Mouse (Mus musculus) C2C12 (cell line): ENCODE data around the gene Prkar1a. TPM values are rescaled to one million over a fixed set of nuclear protein-coding genes. Genes with fewer than 3 reads are reported as not detected.

Experiments
- H3K27me3 ChIP-seq: one replicate; pipeline ENCODE4 v1.6.1; 2011; ENCODE audit not compliant: control insufficient read depth, insufficient read depth, insufficient read length
- H3K36me3 ChIP-seq: one replicate; pipeline ENCODE4 v1.6.1; 2011; ENCODE audit not compliant: control insufficient read depth, insufficient read depth
- H3K4me3 ChIP-seq: one replicate; pipeline ENCODE4 v1.5.1; 2011; ENCODE audit warnings: mild to moderate bottlenecking, control low read depth; ENCODE audit not compliant: poor library complexity, insufficient read depth, severe bottlenecking
- H3K79me2 ChIP-seq: one replicate; pipeline ENCODE4 v1.6.1; 2011; ENCODE audit not compliant: control insufficient read depth, insufficient read depth
- H3K79me3 ChIP-seq: one replicate; pipeline ENCODE4 v1.6.1; 2011; ENCODE audit warnings: low read depth, control low read depth
- H3ac ChIP-seq: one replicate; pipeline ENCODE3; 2011; ENCODE audit warnings: low read depth; ENCODE audit not compliant: control insufficient read depth, insufficient read length
- CEBPB ChIP-seq: IDR thresholded peaks from one replicate; pipeline ENCODE4 v1.6.1; 2011; ENCODE audit warnings: low read depth, mild to moderate bottlenecking, control low read depth, moderate library complexity
- CTCF ChIP-seq: IDR thresholded peaks from one replicate; pipeline ENCODE4 v1.5.1; 2011; ENCODE audit not compliant: control insufficient read depth, insufficient read depth, insufficient read length
- FOSL1 ChIP-seq: IDR thresholded peaks from one replicate; pipeline ENCODE4 v1.8.0; 2011; ENCODE audit warnings: mild to moderate bottlenecking, low read length; ENCODE audit not compliant: poor library complexity, insufficient read depth, severe bottlenecking
- MAX ChIP-seq: IDR thresholded peaks from one replicate; pipeline ENCODE4 v1.6.1; 2011; ENCODE audit warnings: mild to moderate bottlenecking, control low read depth
- MYOD1 ChIP-seq: IDR thresholded peaks from one replicate; pipeline ENCODE4 v1.6.1; 2011; ENCODE audit warnings: low read depth; ENCODE audit not compliant: control insufficient read depth, insufficient read length
- MYOG ChIP-seq: IDR thresholded peaks from one replicate; pipeline ENCODE4 v1.6.1; 2011; ENCODE audit not compliant: control insufficient read depth, insufficient read length; ENCODE audit errors: extremely low read depth
- USF1 ChIP-seq: IDR thresholded peaks from one replicate; pipeline ENCODE4 v1.6.1; 2011; ENCODE audit warnings: low read depth, mild to moderate bottlenecking, control low read depth, moderate library complexity
- polyA plus RNA-seq: library from polyadenylated mRNA; unstranded; fragments of >200 nt; fragmentation: generic; extraction: Trizol; gene quantifications from one replicate; pipeline ENCODE4 v1.2.1, GENCODE M21; 2012; ENCODE audit warnings: missing spikeins

Gene Prkar1a
- polyA plus RNA-seq, 1 experiment = 237 TPM

DNA sequence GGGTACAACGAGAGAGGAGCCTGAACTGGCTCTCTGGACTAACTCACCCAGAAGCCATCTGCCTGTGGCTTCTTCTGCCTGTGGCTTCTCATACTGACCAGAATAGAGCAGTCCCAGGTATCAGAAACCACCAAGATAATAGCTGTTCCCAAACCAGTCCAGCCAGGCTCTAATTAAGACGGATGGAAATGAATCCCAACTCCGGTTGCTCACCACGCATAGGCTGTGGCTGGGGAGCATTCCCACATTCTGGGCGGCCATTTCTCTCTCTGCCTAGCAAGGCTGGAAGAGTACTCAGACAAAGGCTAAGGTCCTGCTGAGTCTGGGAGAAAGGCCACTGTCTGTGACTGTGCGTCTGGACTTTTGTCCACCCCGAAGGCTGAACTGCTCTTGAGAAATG lies 67.8 kb downstream of the Prkar1a start:
- no peak for TF ChIP-seq MYOD1
- TF ChIP-seq CEBPB = no peak
- TF ChIP-seq MYOG = no peak
- no peak for TF ChIP-seq MAX
- no peak for TF ChIP-seq FOSL1
- no peak for TF ChIP-seq CTCF
- no peak for TF ChIP-seq USF1
- Histone ChIP-seq H3K36me3 (no peaks in the 10 kb centered on the region), H3K4me3 (no peak overlapping the region), H3ac (no peak overlapping the region), H3K79me2 (no peaks in the 10 kb centered on the region), H3K27me3 (no peaks in the 10 kb centered on the region), H3K79me3 (no peaks in the 10 kb centered on the region)

GRCm38 (mm10) chr11:109717448-109717847 lies 68.2 kb downstream of the Prkar1a start:
- Histone ChIP-seq H3K79me2 (no peaks in the 10 kb centered on the region), H3K36me3 (no peaks in the 10 kb centered on the region), H3ac (no peak overlapping the region), H3K4me3 (no peak overlapping the region), H3K27me3 (no peaks in the 10 kb centered on the region), H3K79me3 (no peaks in the 10 kb centered on the region)
- no peak for TF ChIP-seq CTCF
- no peak for TF ChIP-seq MYOG
- TF ChIP-seq MYOD1 = no peak
- TF ChIP-seq CEBPB = no peak
- no peak for TF ChIP-seq MAX

- TF ChIP-seq MYOG (no peak), MYOD1 (no peak), USF1 (no peak), CEBPB (no peak), MAX (no peak), CTCF (no peak), FOSL1 (no peak)
- Histone ChIP-seq H3K4me3 (no peak overlapping the region), H3ac (no peak overlapping the region), H3K79me3 (no peaks in the 10 kb centered on the region), H3K27me3 (no peaks in the 10 kb centered on the region), H3K36me3 (no peaks in the 10 kb centered on the region), H3K79me2 (no peaks in the 10 kb centered on the region)
Measured at GRCm38 (mm10) chr11:109717966-109718895, 69.0 kb downstream of the Prkar1a start.

Other genes with a start within 250 kb of the Prkar1a start
- gene 9930022D16Rik, start 235.5 kb upstream of the Prkar1a start, polyA plus RNA-seq = not detected
- 22.9 TPM for gene Amz2, start 223.5 kb upstream of the Prkar1a start, polyA plus RNA-seq
- gene Arsg, start 176.0 kb upstream of the Prkar1a start, polyA plus RNA-seq = 0.51 TPM
- 1.2 TPM for gene Slc16a6, start 175.8 kb upstream of the Prkar1a start, polyA plus RNA-seq
- gene Wipi1, start 37.4 kb upstream of the Prkar1a start, polyA plus RNA-seq = 27.8 TPM
- 5.4 TPM for gene Fam20a, start 72.9 kb downstream of the Prkar1a start, polyA plus RNA-seq
- 0.04 TPM for gene 1700012B07Rik, start 178.6 kb downstream of the Prkar1a start, polyA plus RNA-seq